Mouse (Mus musculus) large intestine, adult 2 months (tissue): ENCODE data around the gene Pik3ap1. TPM values are rescaled to one million over a fixed set of nuclear protein-coding genes. Genes with fewer than 3 reads are reported as not detected.
"Not testable (repeated sequence)": the region's sequence is repeated elsewhere in the genome, so short reads cannot be mapped to it uniquely, and the experiment has no call there.

Experiments used
- DNase-seq: peaks from one replicate; pipeline ENCODE4 v3.0.0-alpha.2; 2012; ENCODE audit warnings: low read depth, low spot score
- WGBS: fragments of 180-500 bp; shearing (Covaris S2); methylation state at CpG from one replicate; pipeline ENCODE4 v1.1.7; 2018; 5-methylcytosine and 5-hydroxymethylcytosine counted together
- polyA plus RNA-seq: library from polyadenylated mRNA; depleted of rRNA; stranded (reverse); fragments of >200 nt; gene quantifications from 2 replicates; pipeline ENCODE4 v1.2.3, GENCODE M21; 2012

Pik3ap1 gene
- polyA plus RNA-seq, 1 experiment, result 13.1 TPM

DNA sequence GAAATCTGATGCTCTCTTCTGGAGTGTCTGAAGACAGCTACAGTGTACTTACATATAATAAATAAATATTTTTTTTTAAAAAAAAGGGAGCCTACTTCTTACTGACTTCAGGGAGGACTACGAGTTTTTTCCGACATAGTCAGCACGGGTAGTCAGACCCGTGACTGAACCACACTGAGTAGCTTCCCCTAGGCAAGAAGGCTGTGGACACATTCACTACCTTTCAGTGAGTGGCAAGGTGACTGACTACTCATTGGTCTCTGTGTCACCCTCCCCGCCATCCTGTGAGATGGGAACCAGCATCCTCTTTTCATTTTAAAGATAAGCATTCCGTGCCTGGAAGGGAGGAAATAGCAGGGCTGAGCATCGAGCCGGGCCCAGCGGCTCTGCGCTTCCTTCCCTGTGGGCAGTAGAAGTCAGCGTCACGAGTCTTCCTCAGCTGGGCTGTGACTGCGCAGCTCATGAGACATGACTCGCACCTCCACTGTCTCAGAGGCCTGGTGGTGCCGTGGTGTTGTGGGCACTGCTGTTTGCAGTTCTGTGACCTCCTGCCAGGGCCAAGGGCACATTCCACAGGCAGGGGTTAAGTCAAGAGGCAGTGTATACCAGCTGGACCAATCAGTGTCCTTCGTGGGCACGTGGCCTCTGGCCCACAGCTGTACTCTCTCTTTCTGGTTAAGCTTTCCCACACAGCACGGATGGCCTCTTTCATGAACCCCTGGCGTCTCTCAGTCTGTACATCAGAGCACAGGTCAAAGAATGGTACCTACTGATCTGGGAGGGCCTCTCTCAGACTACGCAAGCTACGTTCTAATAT is 45.7 kb downstream of the Pik3ap1 start:
- WGBS, result 62% methylated on average over 21 of the region's 21 CpGs
- DNase-seq, result no peak

DNA sequence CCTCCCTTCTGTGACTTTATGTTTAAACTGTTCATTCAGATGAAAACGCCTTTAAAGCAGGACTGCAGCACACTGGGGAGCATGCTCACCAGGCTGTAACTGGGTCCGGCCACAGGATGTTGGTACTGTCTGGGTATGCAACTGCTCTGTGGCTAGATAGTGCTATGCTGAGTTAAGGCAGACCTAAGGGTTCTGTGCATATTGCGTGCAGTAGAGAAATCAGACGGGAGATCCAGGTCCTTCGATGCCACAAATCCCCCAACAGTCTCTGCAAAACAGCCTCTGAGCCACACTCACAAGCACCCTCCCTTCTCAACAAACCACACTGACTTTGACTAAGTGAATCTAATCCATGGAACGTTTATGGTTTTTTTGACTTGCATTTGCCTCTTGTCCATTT is 46.5 kb downstream of the Pik3ap1 start:
- 80% methylated on average over 6 of the region's 6 CpGs for WGBS

DNA sequence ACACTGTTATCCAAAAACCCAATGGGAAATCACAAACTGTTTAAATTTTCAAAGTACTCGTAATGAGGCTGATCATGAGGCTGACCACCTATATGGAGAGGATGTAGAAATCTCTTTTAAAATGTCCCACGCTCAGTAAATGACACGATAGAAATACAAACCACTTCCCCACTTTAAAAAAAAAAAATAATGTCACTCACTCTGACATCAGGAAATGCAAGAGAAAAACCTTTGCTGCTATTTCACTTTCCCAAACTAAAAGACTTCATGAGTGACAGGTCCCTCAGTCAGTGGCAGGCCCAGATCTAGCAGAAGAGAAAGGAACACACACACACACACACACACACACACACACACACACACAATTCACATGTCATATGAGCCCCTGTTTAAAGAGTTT is 49.2 kb downstream of the Pik3ap1 start:
- WGBS, result 75% methylated on average over 3 of the region's 3 CpGs
- no peak for DNase-seq

More for the DNA sequence above, 46.5 kb downstream of the Pik3ap1 start:
- no peak for DNase-seq

DNA sequence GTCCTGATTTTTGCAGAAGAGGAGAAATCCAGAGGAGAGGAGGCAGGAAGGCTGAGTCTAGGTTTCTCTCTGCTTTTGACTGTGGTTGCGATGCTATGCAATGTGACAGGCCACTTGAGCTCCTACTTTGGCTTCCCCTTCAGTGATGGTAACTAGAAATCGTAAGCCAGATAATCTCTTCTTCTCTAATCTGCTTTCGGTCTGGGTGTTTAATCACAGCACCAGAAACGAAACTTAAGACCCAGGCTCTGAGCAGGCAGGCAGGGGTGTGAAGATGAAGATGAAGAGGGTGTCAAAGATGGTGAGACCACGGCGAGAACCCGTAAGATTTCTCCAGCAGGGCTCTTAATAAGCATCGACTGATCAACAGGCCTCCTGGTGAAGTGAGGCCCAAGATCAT is 51.9 kb downstream of the Pik3ap1 start:
- WGBS, result 84% methylated on average over 8 of the region's 8 CpGs
- DNase-seq, result no peak

DNA sequence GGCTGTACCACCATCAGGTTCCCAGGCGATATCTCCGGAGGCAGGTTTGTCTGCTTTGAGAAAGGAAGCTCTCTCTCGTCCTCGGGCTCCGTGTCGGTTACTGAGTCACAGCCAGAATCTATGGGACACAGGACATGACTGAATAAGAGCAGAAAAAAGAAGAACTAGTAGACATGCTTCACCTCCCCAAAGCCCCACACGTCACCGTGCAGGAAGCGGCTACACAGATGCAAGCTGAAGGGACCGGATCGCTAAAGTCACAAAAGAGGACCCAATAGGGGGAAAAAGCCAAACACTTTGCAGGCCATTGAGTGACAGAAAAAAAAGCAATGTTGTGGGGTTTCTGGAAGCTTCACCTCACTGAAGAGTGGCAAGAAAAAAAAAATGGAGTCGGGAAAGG is 52.7 kb downstream of the Pik3ap1 start:
- WGBS, result 86% methylated on average over 12 of the region's 12 CpGs
- DNase-seq, result no peak

DNA sequence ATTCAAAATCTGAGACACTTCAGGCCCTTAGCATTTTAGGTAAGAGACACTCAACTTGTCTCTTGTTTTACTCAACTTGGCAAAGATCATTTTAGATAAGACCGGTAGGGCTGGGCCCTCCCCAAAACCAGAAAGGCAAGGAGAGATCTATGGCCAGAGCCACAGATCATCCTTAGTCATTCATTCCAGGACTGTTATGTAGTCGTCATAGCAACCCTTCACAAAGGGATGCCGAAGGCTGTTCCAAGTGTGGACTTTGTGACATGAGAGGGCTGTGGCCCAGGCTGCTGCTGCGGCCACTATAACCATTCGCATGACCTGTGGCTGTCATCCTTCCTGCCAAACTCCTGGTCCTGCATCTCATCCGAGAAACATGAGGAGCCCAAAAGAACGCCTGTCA is 54.5 kb downstream of the Pik3ap1 start:
- no peak for DNase-seq

DNA sequence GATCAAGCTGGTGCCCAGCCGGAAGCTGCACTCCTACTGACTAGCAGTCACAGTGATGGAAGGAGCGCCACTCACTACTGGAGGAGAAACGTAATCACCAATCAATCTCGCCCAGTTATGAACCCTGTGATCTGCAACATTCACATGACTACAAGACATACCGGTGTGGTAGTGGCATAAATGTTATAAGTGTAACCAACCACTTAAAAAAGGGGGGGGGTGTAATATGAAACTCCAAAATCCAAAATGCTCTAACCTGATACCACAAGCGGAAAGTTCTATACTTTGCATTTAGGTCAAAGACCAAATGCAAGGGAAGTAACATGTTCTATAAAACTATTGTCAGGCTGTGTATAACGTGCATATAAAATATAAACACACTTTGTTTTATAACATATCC is 54.9 kb downstream of the Pik3ap1 start:
- DNase-seq, result no peak
- 89% methylated on average over 7 of the region's 7 CpGs for WGBS

More for the DNA sequence above, 54.5 kb downstream of the Pik3ap1 start:
- 53% methylated on average over 7 of the region's 7 CpGs for WGBS

DNA sequence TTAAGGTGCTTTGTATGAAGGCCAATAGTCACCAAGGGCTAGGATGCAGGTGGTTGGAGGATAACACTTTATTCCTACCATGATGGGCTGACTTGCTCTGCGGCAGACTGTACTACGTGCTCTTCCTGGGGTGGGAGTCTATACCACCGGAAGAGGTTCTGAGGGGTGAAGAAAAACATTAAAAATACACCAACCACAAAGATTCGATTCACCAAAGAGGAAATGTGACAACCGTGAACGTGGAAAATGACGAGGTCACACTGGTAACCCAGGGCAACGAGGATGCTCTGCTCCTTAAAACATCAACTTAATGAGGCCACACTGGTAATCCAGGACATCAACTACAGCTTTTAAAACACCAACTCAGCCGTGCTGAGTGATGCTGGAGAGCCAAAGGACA is 56.2 kb downstream of the Pik3ap1 start:
- WGBS, result 69% methylated on average over 9 of the region's 9 CpGs
- no peak for DNase-seq

DNA sequence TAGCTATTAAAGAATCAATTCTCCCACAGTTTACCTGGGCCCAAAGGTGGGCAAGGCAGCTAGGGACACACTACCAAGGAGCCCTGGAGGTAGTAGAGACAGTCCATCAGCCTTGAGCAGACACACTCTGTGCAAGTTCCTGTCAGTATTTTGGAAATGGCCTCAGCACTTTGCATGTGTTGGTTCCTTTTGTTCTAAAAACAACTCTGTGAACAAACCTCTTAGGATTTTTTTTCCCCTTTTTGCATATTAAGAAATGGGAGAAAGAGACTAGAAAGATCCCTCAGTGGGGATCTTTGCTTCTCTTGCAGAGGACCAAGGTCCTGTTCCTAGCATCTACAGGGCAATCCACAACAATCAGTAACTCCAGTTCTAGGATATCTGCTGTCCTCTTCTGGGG is 61.1 kb downstream of the Pik3ap1 start:
- DNase-seq, result no peak

DNA sequence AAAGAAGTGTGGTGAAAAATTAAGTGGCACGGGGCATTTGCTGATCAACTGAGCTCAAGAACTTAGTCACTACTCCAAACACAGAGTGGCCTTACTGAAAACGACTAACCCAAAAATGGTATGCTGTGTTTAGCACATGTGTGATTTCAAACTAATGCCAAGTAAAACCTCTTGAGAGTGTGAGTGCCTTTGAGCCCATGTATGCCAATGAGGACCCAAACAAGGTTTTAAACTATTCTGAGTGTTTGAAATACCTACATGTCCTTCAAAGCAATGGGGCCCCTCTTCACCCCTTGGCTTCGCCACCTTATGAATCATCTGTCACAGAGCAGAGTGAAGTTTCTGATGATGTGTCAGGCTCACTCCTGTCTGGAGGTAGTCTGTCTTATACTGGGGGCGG is 61.8 kb downstream of the Pik3ap1 start:
- 83% methylated on average over 4 of the region's 4 CpGs for WGBS
- DNase-seq, result no peak

DNA sequence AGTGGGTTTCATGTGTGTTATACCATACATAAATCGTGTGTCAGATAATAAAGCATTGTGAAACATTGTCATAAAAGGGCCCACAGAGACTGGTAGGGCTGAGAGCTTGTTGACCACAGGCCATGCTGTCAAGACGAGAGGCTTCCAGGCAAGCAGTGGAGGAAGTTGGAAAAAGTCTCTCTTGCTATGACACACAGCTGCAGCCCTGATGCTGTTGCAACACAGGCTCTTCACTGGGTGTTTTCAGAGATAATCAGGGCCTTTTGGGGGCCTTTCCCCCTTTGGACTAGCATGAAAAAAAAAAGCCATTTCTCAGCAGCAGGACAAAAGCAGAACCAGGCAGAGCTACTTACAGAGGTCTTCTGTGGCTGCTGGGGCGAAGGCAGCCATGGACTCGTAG is 63.8 kb downstream of the Pik3ap1 start:
- 70% methylated on average over 4 of the region's 4 CpGs for WGBS
- DNase-seq, result no peak

DNA sequence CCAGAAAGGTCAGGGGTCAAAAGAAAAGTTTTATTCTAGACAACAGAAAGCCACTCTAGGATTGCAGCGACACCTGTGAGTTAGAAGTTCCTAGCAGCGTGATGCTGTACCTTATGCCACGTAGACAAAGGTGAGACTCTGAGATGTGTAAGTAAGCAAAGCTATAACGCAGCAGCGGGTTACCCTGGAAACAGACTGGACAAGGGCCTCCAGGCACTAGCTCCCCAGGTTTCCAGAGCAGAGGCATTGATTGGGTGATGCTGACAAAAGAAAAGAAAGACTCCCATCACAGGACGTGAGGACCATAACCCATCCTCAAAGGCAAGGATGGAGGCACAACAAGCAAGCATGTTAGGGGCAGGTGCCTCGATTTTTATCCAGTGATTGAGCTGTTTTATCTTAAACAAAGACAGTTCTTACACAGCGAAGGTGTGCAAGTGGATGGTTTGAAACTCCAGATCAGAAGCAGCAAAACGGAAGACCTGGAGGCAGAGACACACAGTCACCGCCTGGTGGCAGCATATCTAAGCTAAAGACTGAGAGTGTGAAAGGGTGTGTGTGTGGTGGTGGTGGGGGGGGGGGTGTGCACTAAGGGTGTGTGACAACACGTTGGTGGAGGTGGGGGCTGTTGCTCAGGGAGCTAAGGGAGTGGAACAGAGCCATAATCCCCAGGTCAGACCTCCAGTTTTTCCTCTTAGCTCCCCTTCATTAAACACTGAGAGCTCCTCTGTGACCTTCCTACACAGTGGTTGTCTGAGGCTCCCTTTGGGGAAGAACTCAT is 67.4 kb downstream of the Pik3ap1 start:
- peak; percentile 27 for DNase-seq
- 38% methylated on average over 11 of the region's 11 CpGs for WGBS

DNA sequence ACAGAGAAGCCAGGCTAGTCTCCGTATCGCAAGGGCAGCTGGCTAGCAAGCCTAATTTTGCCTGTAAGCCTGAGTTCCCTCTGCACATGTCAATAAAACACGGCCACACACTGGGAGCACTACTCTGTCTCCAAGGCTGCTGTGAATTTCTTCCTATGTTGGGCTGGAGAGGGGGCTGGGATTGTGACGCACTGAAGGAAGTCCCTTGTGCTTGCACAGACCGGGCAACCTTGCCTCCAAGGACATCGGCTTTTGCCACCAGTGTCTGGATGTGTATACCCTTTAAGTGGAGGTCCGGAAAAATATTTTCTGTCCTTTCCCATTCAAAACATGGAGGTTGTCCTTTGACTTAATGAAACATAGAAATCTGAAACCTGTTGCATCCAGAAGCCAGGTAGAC is 70.2 kb downstream of the Pik3ap1 start:
- DNase-seq, result no peak
- 83% methylated on average over 7 of the region's 7 CpGs for WGBS

DNA sequence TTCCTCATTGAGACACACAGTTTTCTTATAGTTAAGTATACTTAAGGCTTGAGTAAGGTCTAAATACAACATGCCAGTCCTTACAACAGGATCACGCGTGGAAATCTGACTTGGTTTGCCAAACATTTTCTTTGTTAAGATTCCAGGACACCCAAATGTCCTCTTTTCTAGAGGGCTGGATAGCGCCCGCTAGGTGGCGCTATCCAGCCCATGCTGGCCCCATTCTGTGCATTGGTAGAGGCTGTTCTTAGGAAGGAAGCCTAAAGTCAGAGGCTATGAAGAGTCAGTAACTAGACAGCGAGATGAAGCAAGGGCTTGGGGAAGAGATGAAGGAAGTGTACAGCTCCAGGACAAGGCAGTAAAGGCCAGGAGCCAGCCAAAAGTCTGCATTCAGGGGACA is 71.2 kb downstream of the Pik3ap1 start:
- WGBS, result 19% methylated on average over 6 of the region's 6 CpGs

DNA sequence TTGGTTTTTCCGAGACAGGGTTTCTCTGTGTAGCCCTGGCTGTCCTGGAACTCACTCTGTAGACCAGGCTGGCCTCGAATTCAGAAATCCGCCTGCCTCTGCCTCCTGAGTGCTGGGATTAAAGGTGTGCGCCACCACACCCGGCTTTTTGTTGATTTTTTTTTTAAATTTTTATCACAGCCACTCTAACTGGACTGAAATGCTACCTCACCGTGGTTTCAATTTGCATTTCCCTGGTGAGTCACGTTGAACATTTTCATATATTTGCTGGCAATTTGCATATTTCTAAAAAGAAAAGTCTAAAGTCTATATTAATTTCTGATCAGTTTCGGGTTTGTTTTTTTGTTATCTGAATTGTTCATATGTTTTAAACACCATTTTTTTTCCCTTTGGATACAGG is 72.3 kb downstream of the Pik3ap1 start:
- WGBS, result 78% methylated on average over 8 of the region's 8 CpGs
- not testable (repeated sequence) for DNase-seq

More for the DNA sequence above, 71.2 kb downstream of the Pik3ap1 start:
- DNase-seq, result no peak

DNA sequence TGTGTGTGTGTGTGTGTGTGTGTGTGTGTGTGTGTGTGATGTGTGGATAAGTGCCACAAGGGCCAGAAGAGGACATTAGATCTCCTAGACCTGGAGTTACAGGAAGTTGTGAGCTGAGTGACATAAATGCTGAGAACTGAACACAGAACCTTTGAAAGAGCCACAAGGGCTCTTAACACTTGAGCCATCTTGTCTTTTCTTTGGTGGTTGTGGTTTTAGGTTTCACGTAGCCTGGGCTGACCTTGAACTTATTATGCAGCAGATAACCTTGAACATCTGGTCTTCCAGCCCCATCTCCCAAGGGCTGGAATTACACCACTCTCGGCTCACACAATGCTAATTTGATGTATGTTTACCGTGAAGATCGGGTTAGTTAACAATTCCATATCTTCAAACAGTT is 72.9 kb downstream of the Pik3ap1 start:
- no peak for DNase-seq
- 91% methylated on average over 4 of the region's 4 CpGs for WGBS

DNA sequence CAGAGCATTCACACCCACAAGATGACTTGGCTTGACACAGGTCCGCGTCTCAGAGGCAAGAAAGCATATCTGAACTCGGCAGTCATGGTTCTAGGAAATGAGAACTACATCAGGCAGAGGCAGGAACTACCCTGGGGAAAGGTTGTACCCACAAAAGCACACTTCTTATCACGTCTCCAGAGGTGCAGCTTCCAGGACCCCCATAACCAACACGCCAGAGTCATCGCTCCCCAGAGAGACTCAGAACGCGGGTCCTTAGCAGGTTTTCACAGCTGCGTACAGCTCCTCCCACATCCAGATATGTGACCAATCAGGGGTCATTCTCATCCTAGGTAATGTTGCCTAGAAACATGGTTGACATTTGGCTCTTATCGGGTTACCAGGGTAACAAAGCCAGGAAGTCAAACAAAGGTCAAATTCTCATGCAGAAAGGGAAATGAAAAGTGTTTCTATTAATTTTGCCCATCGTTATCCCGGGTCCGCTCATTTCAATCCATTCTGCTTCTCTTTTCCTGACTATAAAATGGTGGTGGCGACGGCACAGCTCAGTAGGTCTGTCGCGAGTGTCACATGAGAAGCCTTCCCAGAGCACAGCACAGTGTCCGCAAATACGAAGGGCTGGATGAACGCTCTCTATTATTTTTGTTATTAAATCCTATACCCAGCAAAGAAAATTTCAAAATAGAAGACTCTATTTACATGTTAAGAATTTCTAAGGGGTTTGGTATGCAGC is 73.8 kb downstream of the Pik3ap1 start:
- WGBS, result 15% methylated on average over 20 of the region's 20 CpGs
- peak; percentile 43 for DNase-seq

DNA sequence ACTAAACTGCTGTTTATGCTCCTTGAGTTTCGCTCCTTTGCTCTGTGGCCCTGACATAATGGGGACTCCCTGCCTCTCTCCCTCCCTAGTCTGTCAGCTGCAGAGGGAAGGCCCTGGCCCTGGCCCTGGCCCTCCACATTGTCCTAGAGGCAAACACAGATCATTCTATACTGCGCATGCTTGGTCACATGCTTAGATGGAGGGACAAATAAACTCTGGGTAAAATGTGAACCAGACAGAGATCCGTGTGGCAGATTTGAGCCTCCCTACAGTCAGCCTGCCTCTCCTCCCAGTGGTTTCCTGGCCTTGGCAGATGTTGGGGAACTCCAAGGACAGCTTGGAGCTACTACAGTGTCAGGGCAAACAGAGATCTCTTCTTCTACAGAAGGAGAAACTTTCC is 81.0 kb downstream of the Pik3ap1 start:
- DNase-seq, result no peak
- 85% methylated on average over 3 of the region's 3 CpGs for WGBS

DNA sequence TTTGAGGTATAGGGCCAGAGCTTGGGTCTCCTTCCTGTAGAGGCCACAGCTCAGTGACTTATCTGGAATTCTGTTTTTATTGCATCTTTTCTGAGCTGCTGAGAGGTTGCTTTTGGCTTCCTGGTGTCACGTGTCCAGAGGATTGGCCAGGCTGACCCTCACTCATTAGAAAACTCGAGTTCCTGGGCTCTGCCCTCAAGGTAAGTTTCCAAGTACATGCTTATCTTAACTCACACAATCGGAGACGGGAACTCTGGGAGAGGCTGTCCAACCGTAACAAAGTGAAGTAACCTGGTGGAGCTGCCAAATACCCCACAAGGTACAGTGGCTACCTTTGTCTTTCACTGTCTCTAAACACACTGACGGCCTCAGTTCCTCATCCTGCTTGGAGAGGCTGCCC is 81.5 kb downstream of the Pik3ap1 start:
- DNase-seq, result no peak
- 52% methylated on average over 6 of the region's 6 CpGs for WGBS

DNA sequence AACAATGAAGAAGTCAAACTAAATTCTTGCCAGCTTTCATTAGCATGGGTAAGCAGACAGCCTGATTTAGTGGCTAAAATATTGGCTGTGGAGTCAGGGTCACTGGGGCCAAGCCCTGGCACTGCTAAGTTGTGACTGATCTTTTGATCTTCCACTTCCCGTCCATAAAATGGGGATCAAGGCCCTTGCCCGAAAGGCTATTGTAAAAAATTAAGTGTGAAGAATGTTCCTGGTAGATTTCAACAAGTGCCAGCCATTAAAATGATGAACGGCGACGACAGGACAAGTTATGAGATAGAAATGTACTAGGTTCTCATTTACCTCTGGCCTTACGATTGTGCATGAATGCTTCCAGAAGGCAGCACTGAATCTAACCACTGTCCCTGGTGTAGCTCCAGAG is 83.0 kb downstream of the Pik3ap1 start:
- no peak for DNase-seq
- WGBS, result 53% methylated on average over 6 of the region's 6 CpGs
